Mouse (Mus musculus): ENCODE data around the gene Slc34a1. TPM values are rescaled to one million over a fixed set of nuclear protein-coding genes. Genes with fewer than 3 reads are reported as not detected.

The Slc34a1 gene
- total and polyA plus RNA-seq, 2 experiments from 2014 or later, result not detected

GRCm38 (mm10) chr13:55399300-55400038, 1.5 kb downstream of the Slc34a1 start:
- no peak overlapping the region for H3K27ac ChIP-seq (ENCODE audit: low read depth)
- peaks cover 43% of the 10 kb centered on the region for H3K27me3 ChIP-seq (ENCODE audit: control insufficient read depth, insufficient read depth, low read length)
- ATAC-seq (ENCODE audit: insufficient read depth, low read depth) (no peak), DNase-seq (ENCODE audit: low spot score) (no peak)
- H3K9me3 ChIP-seq (replicated peaks; ENCODE audit: control insufficient read depth, low read length), result no peaks in the 10 kb centered on the region
- no peak overlapping the region for H3K9ac ChIP-seq (replicated peaks; ENCODE audit: low read depth, low read length)
- H3K4me1 ChIP-seq (ENCODE audit: control insufficient read depth, insufficient read depth), result no peaks in the 10 kb centered on the region
- H3K4me2 ChIP-seq (ENCODE audit: low read depth, low read length), result no peak overlapping the region
- TF ChIP-seq CTCF (IDR thresholded peaks at IDR 0.05; ENCODE audit: low read depth) (no peak), EP300 (IDR thresholded peaks at IDR 0.05; ENCODE audit: low read depth) (no peak)
- no peak overlapping the region for H3K4me3 ChIP-seq (ENCODE audit: low read depth, low read length)
- H3K36me3 ChIP-seq (replicated peaks; ENCODE audit: control insufficient read depth, insufficient read depth, low read length), result no peaks in the 10 kb centered on the region
- WGBS, result 49% methylated on average over 5 of the region's 5 CpGs

GRCm38 (mm10) chr13:55400039-55400346, 2.0 kb downstream of the Slc34a1 start:
- no peak for TF ChIP-seq CTCF (IDR thresholded peaks at IDR 0.05; ENCODE audit: low read depth)
- no peak for TF ChIP-seq EP300 (IDR thresholded peaks at IDR 0.05; ENCODE audit: low read depth)
- ATAC-seq (ENCODE audit: insufficient read depth, low read depth) (no peak), DNase-seq (ENCODE audit: low spot score) (no peak)
- no peaks in the 10 kb centered on the region for H3K4me1 ChIP-seq (ENCODE audit: control insufficient read depth, insufficient read depth)
- H3K4me3 ChIP-seq (ENCODE audit: low read depth, low read length), result no peak overlapping the region
- no peak overlapping the region for H3K27ac ChIP-seq (ENCODE audit: low read depth)
- H3K4me2 ChIP-seq (ENCODE audit: low read depth, low read length), result no peak overlapping the region
- WGBS, result 47% methylated on average over 1 of the region's 1 CpGs
- H3K9me3 ChIP-seq (replicated peaks; ENCODE audit: control insufficient read depth, low read length), result no peaks in the 10 kb centered on the region
- peaks cover 47% of the 10 kb centered on the region for H3K27me3 ChIP-seq (ENCODE audit: control insufficient read depth, insufficient read depth, low read length)
- H3K9ac ChIP-seq (replicated peaks; ENCODE audit: low read depth, low read length), result no peak overlapping the region
- no peaks in the 10 kb centered on the region for H3K36me3 ChIP-seq (replicated peaks; ENCODE audit: control insufficient read depth, insufficient read depth, low read length)

- DNase-seq (ENCODE audit: low spot score), result no peak
- no peak overlapping the region for H3K27ac ChIP-seq (ENCODE audit: low read depth)
- no peak overlapping the region for H3K4me2 ChIP-seq (ENCODE audit: low read depth, low read length)
- no peak for ATAC-seq (ENCODE audit: insufficient read depth, low read depth)
- no peaks in the 10 kb centered on the region for H3K9me3 ChIP-seq (replicated peaks; ENCODE audit: control insufficient read depth, low read length)
- H3K9ac ChIP-seq (replicated peaks; ENCODE audit: low read depth, low read length), result no peak overlapping the region
- no peak overlapping the region for H3K4me3 ChIP-seq (ENCODE audit: low read depth, low read length)
- H3K27me3 ChIP-seq (ENCODE audit: control insufficient read depth, insufficient read depth, low read length), result peaks cover 66% of the 10 kb centered on the region
- no peaks in the 10 kb centered on the region for H3K36me3 ChIP-seq (replicated peaks; ENCODE audit: control insufficient read depth, insufficient read depth, low read length)
- 76% methylated on average over 7 of the region's 7 CpGs for WGBS
- no peaks in the 10 kb centered on the region for H3K4me1 ChIP-seq (ENCODE audit: control insufficient read depth, insufficient read depth)
- no peak for TF ChIP-seq CTCF (IDR thresholded peaks at IDR 0.05; ENCODE audit: low read depth)
- no peak for TF ChIP-seq EP300 (IDR thresholded peaks at IDR 0.05; ENCODE audit: low read depth)
These were observed 5.3 kb downstream of the Slc34a1 start for GRCm38 (mm10) chr13:55403266-55403665.

- no peaks in the 10 kb centered on the region for H3K36me3 ChIP-seq (replicated peaks; ENCODE audit: control insufficient read depth, insufficient read depth, low read length)
- no peaks in the 10 kb centered on the region for H3K9me3 ChIP-seq (replicated peaks; ENCODE audit: control insufficient read depth, low read length)
- no peak for ATAC-seq (ENCODE audit: insufficient read depth, low read depth)
- TF ChIP-seq CTCF (IDR thresholded peaks at IDR 0.05; ENCODE audit: low read depth) (no peak), EP300 (IDR thresholded peaks at IDR 0.05; ENCODE audit: low read depth) (no peak)
- no peak for DNase-seq (ENCODE audit: low spot score)
- H3K27me3 ChIP-seq (ENCODE audit: control insufficient read depth, insufficient read depth, low read length), result peaks cover 66% of the 10 kb centered on the region
- no peaks in the 10 kb centered on the region for H3K4me1 ChIP-seq (ENCODE audit: control insufficient read depth, insufficient read depth)
- H3K4me2 ChIP-seq (ENCODE audit: low read depth, low read length), result no peak overlapping the region
- 58% methylated on average over 15 of the region's 15 CpGs for WGBS
- no peak overlapping the region for H3K27ac ChIP-seq (ENCODE audit: low read depth)
- H3K4me3 ChIP-seq (ENCODE audit: low read depth, low read length), result no peak overlapping the region
- no peak overlapping the region for H3K9ac ChIP-seq (replicated peaks; ENCODE audit: low read depth, low read length)
These were observed 6.2 kb downstream of the Slc34a1 start for GRCm38 (mm10) chr13:55403935-55404852.

GRCm38 (mm10) chr13:55404853-55405782, 7.1 kb downstream of the Slc34a1 start:
- 14% methylated on average over 11 of the region's 11 CpGs for WGBS
- no peak overlapping the region for H3K9ac ChIP-seq (replicated peaks; ENCODE audit: low read depth, low read length)
- H3K4me2 ChIP-seq (ENCODE audit: low read depth, low read length), result peak overlapping the region; percentile 14; the same call in 1 of the 2 replicates

More at GRCm38 (mm10) chr13:55404853-55405782, 7.1 kb downstream of the Slc34a1 start:
- Histone ChIP-seq H3K27me3 (ENCODE audit: control insufficient read depth, insufficient read depth, low read length) (peaks cover 73% of the 10 kb centered on the region), H3K36me3 (replicated peaks; ENCODE audit: control insufficient read depth, insufficient read depth, low read length) (no peaks in the 10 kb centered on the region), H3K4me3 (ENCODE audit: low read depth, low read length) (no peak overlapping the region), H3K4me1 (ENCODE audit: control insufficient read depth, insufficient read depth) (no peaks in the 10 kb centered on the region), H3K9me3 (replicated peaks; ENCODE audit: control insufficient read depth, low read length) (no peaks in the 10 kb centered on the region), H3K27ac (ENCODE audit: low read depth) (no peak overlapping the region)
- peak; percentile 74 for DNase-seq (ENCODE audit: low spot score)
- ATAC-seq (ENCODE audit: insufficient read depth, low read depth), result peak; percentile 77
- TF ChIP-seq CTCF (IDR thresholded peaks at IDR 0.05; ENCODE audit: low read depth) (peak; percentile 92), EP300 (IDR thresholded peaks at IDR 0.05; ENCODE audit: low read depth) (no peak)
